Mouse (Mus musculus) heart, embryonic 14.5 days (tissue): ENCODE measurements around the gene Nr0b2. TPM values are rescaled to one million over a fixed set of nuclear protein-coding genes. Genes with fewer than 3 reads are reported as not detected.

ENCODE experiments used
- ATAC-seq: fragments of 200-750 bp; cut with Nextera tagmentation; 2 replicates; pipeline ENCODE4 v1.8.0; 2017; ENCODE audit warnings: low read depth, moderate TSS enrichment; ENCODE audit not compliant: insufficient number of reproducible peaks, insufficient read depth, low FRiP score
- H3K27ac ChIP-seq, 2 experiments: fragments of 200-500 bp in 1 of 2; fragments of 300-500 bp in 1 of 2; sonication (generic) in 1 of 2; replicated peaks in 1 of 2; 2 replicates each; pipeline ENCODE4 v1.5.1; 2012 to 2014; ENCODE audit warnings: low read depth in 2 of 2, low read length in 2 of 2, control low read depth in 1 of 2, mild to moderate bottlenecking in 1 of 2, mixed read lengths in 1 of 2; ENCODE audit not compliant: control insufficient read depth in 1 of 2, insufficient read depth in 1 of 2
- H3K27me3 ChIP-seq: fragments of 300-500 bp; sonication (generic); 2 replicates; pipeline ENCODE4 v1.6.1; 2014; ENCODE audit warnings: mild to moderate bottlenecking, low read length, control low read depth; ENCODE audit not compliant: control insufficient read depth, insufficient read depth
- H3K36me3 ChIP-seq: fragments of 300-500 bp; sonication (generic); 2 replicates; pipeline ENCODE4 v1.6.1; 2014; ENCODE audit warnings: mild to moderate bottlenecking, control low read depth, low read length, mixed read lengths; ENCODE audit not compliant: control insufficient read depth, insufficient read depth
- H3K4me1 ChIP-seq, 2 experiments: fragments of 200-500 bp in 1 of 2; fragments of 300-500 bp in 1 of 2; sonication (generic) in 1 of 2; 2 replicates each; pipeline ENCODE4 v1.6.1; 2012 to 2014; ENCODE audit warnings: low read length in 2 of 2, control low read depth in 1 of 2, mixed read lengths in 1 of 2; ENCODE audit not compliant: control insufficient read depth in 2 of 2, insufficient read depth in 2 of 2
- H3K4me2 ChIP-seq: fragments of 300-500 bp; sonication (generic); 2 replicates; pipeline ENCODE4 v1.6.1; 2014; ENCODE audit warnings: mild to moderate bottlenecking, low read length
- H3K4me3 ChIP-seq, 2 experiments: fragments of 200-500 bp in 1 of 2; fragments of 300-500 bp in 1 of 2; sonication (generic) in 1 of 2; 2 replicates each; pipeline ENCODE4 v1.5.1; 2012 to 2014; ENCODE audit warnings: low read length in 2 of 2, mild to moderate bottlenecking in 2 of 2, control low read depth in 1 of 2, low read depth in 1 of 2, moderate library complexity in 1 of 2; ENCODE audit not compliant: control insufficient read depth in 1 of 2, insufficient read depth in 1 of 2
- H3K9ac ChIP-seq: fragments of 300-500 bp; sonication (generic); 2 replicates; pipeline ENCODE4 v1.6.1; 2014; ENCODE audit warnings: mild to moderate bottlenecking, low read length
- H3K9me3 ChIP-seq: fragments of 300-500 bp; sonication (generic); 2 replicates; pipeline ENCODE4 v1.6.1; 2016; ENCODE audit warnings: low read length, control low read depth; ENCODE audit not compliant: control insufficient read depth
- WGBS: fragments of 180-500 bp; shearing (Covaris S2); extraction: QIAGEN DNeasy Blood & Tissue Kit; methylation state at CpG from one replicate; pipeline ENCODE4 v1.1.7; 2014; 5-methylcytosine and 5-hydroxymethylcytosine counted together
- polyA plus RNA-seq: library from polyadenylated mRNA; unstranded; fragments of >200 nt; fragmentation: Nextera tagmentation; extraction: Ambion mirVana; gene quantifications from 2 replicates; pipeline ENCODE4 v1.2.1, GENCODE M21; 2014

Nr0b2 gene
- polyA plus RNA-seq, 1 experiment from 2014 or later: 15.8 TPM

GRCm38 (mm10) chr4:133512972-133513371 is 40.2 kb upstream of the Nr0b2 start:
- Histone ChIP-seq H3K4me2 (no peak overlapping the region), H3K9me3 (no peaks in the 10 kb centered on the region), H3K36me3 (no peaks in the 10 kb centered on the region), H3K27ac (no peak overlapping the region), H3K4me3 (no peak overlapping the region), H3K9ac (no peak overlapping the region), H3K4me1 (no peaks in the 10 kb centered on the region), H3K27me3 (peaks cover 7% of the 10 kb centered on the region)
- 13% methylated on average over 8 of the region's 8 CpGs for WGBS
- ATAC-seq: no peak

GRCm38 (mm10) chr4:133518601-133519368 is 34.4 kb upstream of the Nr0b2 start, which contains the start of gene Kdf1:
Kdf1 (plus strand) TSS chr4:133518963.
- 3% methylated on average over 62 of the region's 69 CpGs for WGBS

GRCm38 (mm10) chr4:133519369-133519665 is 33.9 kb upstream of the Nr0b2 start:
- no peaks in the 10 kb centered on the region for H3K36me3 ChIP-seq
- H3K4me1 ChIP-seq: peaks cover 0 to 9% of the 10 kb centered on the region in 2 experiments; a peak in 2 of 4 replicates
- no peak for ATAC-seq
- peak overlapping the region; percentile 81 for H3K4me2 ChIP-seq
- H3K4me3 ChIP-seq: peak overlapping the region; percentile 45 to 48
- H3K27me3 ChIP-seq: peaks cover 39% of the 10 kb centered on the region
- 6% methylated on average over 25 of the region's 25 CpGs for WGBS
- no peak overlapping the region for H3K27ac ChIP-seq
- no peaks in the 10 kb centered on the region for H3K9me3 ChIP-seq
- peak overlapping the region; percentile 57 for H3K9ac ChIP-seq

More at GRCm38 (mm10) chr4:133518601-133519368, 34.4 kb upstream of the Nr0b2 start, which contains the start of gene Kdf1:
- no peak for ATAC-seq
- Histone ChIP-seq H3K27ac (no peak within 1 kb of the TSS), H3K27me3 (peaks cover 39% of the 10 kb centered on the region), H3K4me3 (peak within 1 kb of the TSS; percentile 45 to 48), H3K9me3 (no peaks in the 10 kb centered on the region), H3K36me3 (no peaks in the 10 kb centered on the region), H3K4me1 (peaks cover 0 to 9% of the 10 kb centered on the region in 2 experiments; a peak in 2 of 4 replicates), H3K9ac (peak within 1 kb of the TSS; percentile 57), H3K4me2 (peak within 1 kb of the TSS; percentile 81)

GRCm38 (mm10) chr4:133521502-133521901 is 31.7 kb upstream of the Nr0b2 start:
- no peak for ATAC-seq
- Histone ChIP-seq H3K4me1 (peaks cover 0 to 9% of the 10 kb centered on the region in 2 experiments; a peak in 2 of 4 replicates), H3K27me3 (peaks cover 39% of the 10 kb centered on the region), H3K9me3 (no peaks in the 10 kb centered on the region), H3K36me3 (no peaks in the 10 kb centered on the region), H3K9ac (no peak overlapping the region), H3K27ac (no peak overlapping the region), H3K4me2 (no peak overlapping the region), H3K4me3 (no peak overlapping the region)
- WGBS: 62% methylated on average over 2 of the region's 2 CpGs

- H3K4me2 ChIP-seq: no peak overlapping the region
- no peak overlapping the region for H3K4me3 ChIP-seq
- no peaks in the 10 kb centered on the region for H3K4me1 ChIP-seq
- no peaks in the 10 kb centered on the region for H3K27me3 ChIP-seq
- no peak overlapping the region for H3K27ac ChIP-seq
- H3K9me3 ChIP-seq: no peaks in the 10 kb centered on the region
- WGBS: 64% methylated on average over 16 of the region's 16 CpGs
- no peak overlapping the region for H3K9ac ChIP-seq
- H3K36me3 ChIP-seq: peaks cover 38% of the 10 kb centered on the region
- no peak for ATAC-seq
Measured at GRCm38 (mm10) chr4:133527788-133528187, 25.4 kb upstream of the Nr0b2 start.

GRCm38 (mm10) chr4:133532777-133533176 is 20.4 kb upstream of the Nr0b2 start:
- no peak overlapping the region for H3K4me3 ChIP-seq
- no peak overlapping the region for H3K27ac ChIP-seq
- no peak overlapping the region for H3K4me2 ChIP-seq
- H3K4me1 ChIP-seq: no peaks in the 10 kb centered on the region
- no peak for ATAC-seq
- 87% methylated on average over 3 of the region's 3 CpGs for WGBS
- no peaks in the 10 kb centered on the region for H3K27me3 ChIP-seq
- H3K9ac ChIP-seq: no peak overlapping the region
- H3K9me3 ChIP-seq: no peaks in the 10 kb centered on the region
- H3K36me3 ChIP-seq: peaks cover 87% of the 10 kb centered on the region

- peaks cover 96% of the 10 kb centered on the region for H3K36me3 ChIP-seq
Measured at GRCm38 (mm10) chr4:133536081-133536480, 17.1 kb upstream of the Nr0b2 start.

GRCm38 (mm10) chr4:133536652-133537051 is 16.5 kb upstream of the Nr0b2 start:
- no peak for ATAC-seq
- Histone ChIP-seq H3K4me3 (no peak overlapping the region), H3K27ac (no peak overlapping the region), H3K9me3 (no peaks in the 10 kb centered on the region), H3K4me1 (no peaks in the 10 kb centered on the region), H3K27me3 (no peaks in the 10 kb centered on the region), H3K4me2 (no peak overlapping the region), H3K9ac (no peak overlapping the region), H3K36me3 (peaks cover 96% of the 10 kb centered on the region)
- 89% methylated on average over 5 of the region's 5 CpGs for WGBS

More at GRCm38 (mm10) chr4:133536081-133536480, 17.1 kb upstream of the Nr0b2 start:
- H3K9me3 ChIP-seq: no peaks in the 10 kb centered on the region
- H3K27me3 ChIP-seq: no peaks in the 10 kb centered on the region
- H3K4me1 ChIP-seq: no peaks in the 10 kb centered on the region
- 79% methylated on average over 3 of the region's 3 CpGs for WGBS
- ATAC-seq: no peak
- no peak overlapping the region for H3K9ac ChIP-seq
- H3K4me3 ChIP-seq: no peak overlapping the region
- H3K27ac ChIP-seq: no peak overlapping the region
- no peak overlapping the region for H3K4me2 ChIP-seq
